Mouse (Mus musculus): ENCODE measurements around the gene Ptdss2.

Gene Ptdss2

GRCm38 (mm10) chr7:141122245-141122644, at the start of gene Ptdss2:
TSS of gene Ptdss2 (plus strand) at chr7:141122382.
- DNase-seq (ENCODE audit: low read depth, low spot score) = no peak

GRCm38 (mm10) chr7:141073782-141074181, 48.4 kb upstream of the Ptdss2 start:
- no peak for DNase-seq (ENCODE audit: low read depth, low spot score)

DNA sequence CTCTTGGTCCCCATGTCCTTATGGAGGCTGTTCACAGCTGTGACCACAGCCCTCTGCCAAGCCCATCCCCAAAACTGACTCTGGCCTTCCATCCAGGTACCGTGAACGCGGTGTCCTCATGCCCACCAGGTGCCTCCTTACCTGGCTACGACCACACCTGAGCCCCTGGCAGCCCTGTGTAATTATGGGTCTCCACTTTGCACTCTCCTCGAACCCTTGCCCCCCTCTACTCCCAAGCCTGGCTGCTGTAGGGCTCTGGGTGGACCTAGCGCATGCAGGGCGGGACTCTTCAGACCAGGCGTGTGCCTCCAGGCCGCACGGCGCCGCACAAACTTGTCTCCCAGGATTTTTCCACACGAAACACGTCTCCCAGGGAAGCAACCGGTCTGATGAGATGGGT, 44.3 kb upstream of the Ptdss2 start, which contains the start of gene Pkp3:
Gene Pkp3 (plus strand): TSS at position 378 of the 400 bp plus-strand sequence.
- no peak for DNase-seq (ENCODE audit: low read depth, low spot score)

- no peak for DNase-seq (ENCODE audit: low read depth, low spot score)
Observed at GRCm38 (mm10) chr7:141078876-141079275, 43.3 kb upstream of the Ptdss2 start.

GRCm38 (mm10) chr7:141079481-141080449, 42.4 kb upstream of the Ptdss2 start:
- DNase-seq (ENCODE audit: low read depth, low spot score) = no peak

DNA sequence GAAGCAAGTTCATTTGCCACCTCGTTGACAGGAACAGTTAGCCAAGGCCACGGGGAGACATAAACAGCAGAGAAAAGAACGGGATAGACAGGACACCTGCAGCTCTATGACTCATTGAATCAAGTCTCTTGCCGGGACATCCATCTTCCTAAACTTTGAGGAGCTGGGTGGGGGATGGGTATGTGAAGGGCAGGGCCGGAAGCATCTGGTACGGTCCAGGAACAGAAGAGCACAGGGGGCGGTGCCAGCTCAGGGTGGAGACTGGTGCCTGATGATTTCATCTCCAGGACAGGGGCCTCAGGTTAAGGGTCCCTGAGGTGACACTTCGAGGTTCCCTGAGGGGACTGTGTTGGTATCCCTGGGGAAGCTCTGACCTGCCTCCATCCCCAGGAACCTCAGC, 34.3 kb upstream of the Ptdss2 start:
- no peak for DNase-seq (ENCODE audit: low read depth, low spot score)

GRCm38 (mm10) chr7:141088473-141088872, 33.7 kb upstream of the Ptdss2 start:
- DNase-seq (ENCODE audit: low read depth, low spot score) = no peak

- DNase-seq (ENCODE audit: low read depth, low spot score) = no peak
Observed at GRCm38 (mm10) chr7:141090228-141090627, 32.0 kb upstream of the Ptdss2 start.

DNA sequence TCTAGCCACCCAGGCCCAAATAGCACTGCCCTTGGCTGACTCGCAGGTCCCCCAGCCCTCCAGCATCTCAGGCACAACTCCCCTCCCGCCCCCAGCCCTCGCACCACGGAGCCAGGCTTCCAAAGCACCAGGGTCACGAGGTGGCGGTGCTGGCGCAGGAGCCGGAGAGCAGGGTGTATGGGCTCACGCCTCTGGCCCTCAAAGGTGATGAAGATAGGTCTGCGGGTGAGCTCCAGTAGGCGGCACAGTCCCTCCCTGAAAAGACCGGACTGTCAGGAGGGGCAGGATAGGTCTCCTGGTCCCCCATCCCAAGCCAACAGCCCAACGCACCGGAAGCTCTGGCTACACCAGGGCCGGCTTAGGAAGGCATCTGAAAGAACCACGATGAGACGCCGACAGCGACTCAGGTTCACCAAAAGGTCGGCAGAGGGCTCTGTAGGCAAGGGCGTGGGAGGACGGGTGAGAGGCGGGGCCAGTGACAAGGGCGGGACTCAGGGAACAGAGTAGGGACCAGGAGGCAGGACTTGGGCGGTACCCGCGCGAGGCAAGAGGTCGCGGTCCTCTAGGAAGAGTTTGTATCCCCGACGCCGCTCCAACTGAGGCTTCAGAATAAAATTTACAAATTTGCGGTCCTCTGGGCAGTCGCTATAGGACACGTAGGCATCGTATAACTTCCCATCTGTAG, 30.0 kb upstream of the Ptdss2 start:
- peak; percentile 64 for DNase-seq (ENCODE audit: low read depth, low spot score)

GRCm38 (mm10) chr7:141093950-141094349, 28.2 kb upstream of the Ptdss2 start:
- DNase-seq (ENCODE audit: low read depth, low spot score) = no peak

GRCm38 (mm10) chr7:141094487-141095205, 27.5 kb upstream of the Ptdss2 start:
- DNase-seq (ENCODE audit: low read depth, low spot score) = no peak

DNA sequence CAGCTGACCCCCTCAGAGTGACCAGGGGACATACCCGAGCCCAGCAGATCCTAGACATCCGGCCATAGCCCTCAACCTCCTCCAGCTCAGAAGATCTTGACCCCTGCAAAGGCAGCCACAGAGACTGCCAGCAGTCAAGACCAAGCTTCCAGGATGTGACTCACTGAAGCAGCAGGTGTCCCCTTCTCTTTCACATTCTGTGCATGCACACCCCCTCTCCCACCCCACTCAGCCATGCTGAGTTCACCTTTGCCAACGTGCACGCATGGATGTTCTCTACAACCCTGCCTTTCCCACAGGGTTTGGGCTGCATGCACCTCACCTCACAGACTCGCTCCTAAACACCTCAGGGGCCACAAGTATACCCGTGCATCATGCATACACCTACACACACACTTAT, 26.2 kb upstream of the Ptdss2 start:
- DNase-seq (ENCODE audit: low read depth, low spot score) = no peak

GRCm38 (mm10) chr7:141096649-141097056, 25.5 kb upstream of the Ptdss2 start:
- no peak for DNase-seq (ENCODE audit: low read depth, low spot score)

DNA sequence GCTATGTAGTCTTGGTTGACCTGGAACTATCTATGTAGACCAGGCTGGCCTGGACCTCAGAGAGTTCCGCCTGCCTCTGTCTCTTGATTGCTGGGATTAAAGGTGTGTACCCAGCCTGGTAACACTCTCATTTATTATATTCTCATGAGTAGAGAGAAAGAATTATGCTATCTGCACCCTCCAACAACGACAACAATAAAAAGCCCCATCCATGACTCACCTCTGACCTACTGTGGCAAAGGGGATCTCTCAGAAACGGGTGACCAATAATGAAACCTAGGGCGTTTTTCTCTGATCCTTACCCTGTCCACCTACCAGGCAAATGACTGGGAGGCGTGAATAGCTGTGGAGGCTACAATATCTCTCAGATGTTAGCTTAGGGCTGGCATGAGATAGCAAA, 25.0 kb upstream of the Ptdss2 start:
- no peak for DNase-seq (ENCODE audit: low read depth, low spot score)

DNA sequence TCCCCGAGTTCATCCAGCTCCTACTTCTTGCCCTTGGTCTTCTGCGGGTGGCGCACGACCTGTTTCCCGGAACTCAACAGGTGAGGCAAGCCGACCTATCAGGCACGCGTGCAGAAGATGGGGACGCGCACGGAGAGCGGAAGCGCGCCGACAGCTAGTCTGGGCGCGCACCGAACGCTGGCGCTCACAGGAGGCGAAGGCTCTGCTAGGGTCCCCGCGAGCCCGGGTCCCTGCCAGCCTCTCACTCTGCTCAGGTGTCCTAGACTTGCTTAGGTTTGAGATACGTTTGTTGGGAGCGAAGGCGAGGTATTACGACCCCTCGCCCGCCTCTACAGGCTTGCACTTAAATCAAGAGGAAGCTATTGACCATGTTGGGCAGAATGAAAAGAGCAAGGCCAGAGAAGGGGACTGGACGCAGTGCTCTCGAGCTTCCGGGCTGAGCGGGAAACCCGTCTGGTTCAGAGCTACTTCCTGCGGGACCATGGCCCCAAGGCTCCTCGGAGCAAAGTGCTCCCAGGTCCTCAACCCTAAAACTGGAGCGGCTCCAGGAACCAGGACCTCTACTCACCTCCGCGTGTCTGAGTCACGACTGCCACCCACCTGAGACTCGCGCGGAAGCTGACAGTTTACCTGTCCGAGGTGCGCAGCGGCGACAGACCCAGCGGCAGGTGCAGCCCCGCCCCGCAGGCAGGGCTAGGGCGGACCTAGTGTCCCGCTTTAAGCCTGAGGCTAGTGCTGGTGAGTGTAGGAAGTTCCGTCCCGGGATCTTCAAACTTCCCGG, 22.1 kb upstream of the Ptdss2 start, which contains the start of gene Sigirr:
Gene Sigirr (minus strand): TSS at position 662 of the 781 bp plus-strand sequence.
- DNase-seq (ENCODE audit: low read depth, low spot score) = no peak

GRCm38 (mm10) chr7:141103161-141103560, 19.0 kb upstream of the Ptdss2 start:
- DNase-seq (ENCODE audit: low read depth, low spot score) = no peak

DNA sequence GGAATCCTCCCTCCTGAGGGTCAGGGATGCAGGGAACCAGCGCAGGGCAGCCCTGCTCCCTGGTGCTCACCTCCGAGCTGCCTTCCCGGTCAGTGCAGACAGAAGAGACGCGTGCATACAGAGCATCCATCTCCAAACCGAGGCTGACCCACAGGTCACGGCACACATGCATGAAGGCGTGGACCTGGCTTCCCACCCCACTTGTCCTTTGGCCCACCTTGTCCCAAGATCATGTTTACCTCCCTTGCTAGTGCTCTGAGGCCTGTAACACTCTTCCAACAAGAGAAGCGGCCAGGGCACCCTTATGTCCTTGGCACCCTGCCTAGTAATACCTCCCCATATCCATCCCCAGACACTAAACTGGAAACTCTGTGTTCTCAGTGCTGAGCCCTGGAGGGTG, 6.3 kb upstream of the Ptdss2 start:
- DNase-seq (ENCODE audit: low read depth, low spot score) = no peak

DNA sequence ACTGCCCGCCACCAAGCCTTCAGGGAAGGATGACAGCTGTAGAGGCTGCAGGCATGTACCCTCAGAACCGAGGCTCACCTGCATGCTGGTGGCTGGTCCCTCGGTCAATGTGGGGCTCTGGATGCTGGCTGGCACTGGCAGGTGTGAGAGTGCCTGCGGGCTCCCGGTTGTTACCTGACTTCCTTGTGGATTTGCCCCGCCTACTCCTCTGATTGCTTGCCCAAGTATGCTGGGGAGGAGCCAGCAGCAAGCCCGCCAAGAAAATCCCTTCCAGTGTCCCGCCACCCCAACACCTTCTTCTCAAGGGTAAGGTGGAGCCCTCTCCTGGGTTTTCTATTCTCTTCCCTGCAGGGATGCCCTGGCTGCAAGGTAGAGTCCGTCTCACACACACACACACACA, 4.5 kb upstream of the Ptdss2 start, which contains the start of gene Ano9:
Gene Ano9 (minus strand): TSS at position 171 of the 400 bp plus-strand sequence.
- no peak for DNase-seq (ENCODE audit: low read depth, low spot score)

DNA sequence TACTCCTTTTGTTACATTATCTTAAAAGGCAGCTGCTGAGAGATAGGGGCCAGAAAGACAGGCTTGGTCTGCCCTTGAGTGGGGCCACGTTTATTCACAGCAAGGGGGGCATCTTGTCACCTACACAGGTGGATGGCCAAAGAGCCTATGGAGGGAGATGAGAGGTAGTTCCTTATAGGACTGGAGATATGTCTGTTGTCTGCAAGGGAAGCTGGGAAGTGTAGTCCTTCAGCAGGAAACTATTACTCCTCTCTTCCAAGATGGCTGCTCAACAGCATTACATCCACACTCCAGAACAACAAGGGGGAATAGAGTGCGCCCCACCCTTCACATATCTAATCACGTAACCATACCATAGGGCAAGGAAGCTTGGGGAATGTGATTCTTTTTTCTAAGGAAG, 2.7 kb upstream of the Ptdss2 start:
- no peak for DNase-seq (ENCODE audit: low read depth, low spot score)

DNA sequence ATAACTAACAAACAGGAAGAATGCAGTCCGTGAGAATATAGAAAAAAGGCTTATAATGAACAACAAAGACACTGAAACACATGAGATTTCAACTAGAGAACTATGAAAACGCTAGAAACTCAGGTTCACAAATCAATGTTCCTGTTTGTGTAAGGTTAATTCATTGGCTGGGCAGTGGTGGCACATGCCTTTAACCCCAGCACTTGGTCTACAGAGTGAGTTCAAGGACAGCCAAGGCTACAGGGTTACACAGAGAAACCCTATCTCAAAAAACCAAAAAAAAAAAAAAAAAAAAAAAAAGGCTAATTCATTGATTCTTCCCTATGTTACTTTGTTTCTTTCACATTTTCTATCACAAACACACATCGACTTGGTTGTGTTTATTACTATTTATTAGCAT, 1.6 kb upstream of the Ptdss2 start:
- DNase-seq (ENCODE audit: low read depth, low spot score) = no peak

DNA sequence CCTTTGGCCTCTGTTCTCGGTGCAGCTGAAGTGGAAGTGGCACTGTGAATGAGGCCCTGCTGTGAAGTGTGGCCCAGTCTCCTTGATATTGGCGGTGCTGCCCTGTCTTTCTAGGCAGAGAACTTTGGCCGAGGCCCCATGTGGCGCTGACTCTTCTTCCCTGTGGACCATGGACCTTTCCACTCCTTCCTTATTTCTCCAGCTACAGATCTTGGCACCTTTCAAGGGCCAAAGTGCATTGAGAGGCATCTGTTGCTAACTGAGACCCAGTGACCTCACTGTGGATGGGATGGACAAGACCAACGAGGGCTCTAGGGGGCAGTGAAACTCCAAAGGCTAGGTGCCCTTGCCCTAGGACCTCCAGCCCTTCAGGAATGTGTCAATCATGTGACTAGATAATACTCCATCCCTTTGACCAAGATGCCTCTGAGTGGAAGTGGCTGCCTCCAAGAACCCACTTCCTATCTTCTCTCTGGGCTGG, 1.1 kb upstream of the Ptdss2 start:
- DNase-seq (ENCODE audit: low read depth, low spot score) = no peak
